Mouse (Mus musculus) layer of hippocampus, adult 18-20 months (tissue): ENCODE results near the gene Myh7. TPM values are rescaled to one million over a fixed set of nuclear protein-coding genes. Genes with fewer than 3 reads are reported as not detected.

Experiments
- DNase-seq, 2 experiments: peaks; one replicate each; pipeline ENCODE4 v3.0.0; 2022; ENCODE audit warnings: low spot score in 2 of 2
- total RNA-seq, 2 experiments: library from RNA; stranded (reverse); gene quantifications; 2 replicates each; pipeline ENCODE4 v1.2.3; 2021

Gene Myh7
- total RNA-seq, 2 experiments from 2014 or later, result 10.1 to 14.4 TPM

DNA sequence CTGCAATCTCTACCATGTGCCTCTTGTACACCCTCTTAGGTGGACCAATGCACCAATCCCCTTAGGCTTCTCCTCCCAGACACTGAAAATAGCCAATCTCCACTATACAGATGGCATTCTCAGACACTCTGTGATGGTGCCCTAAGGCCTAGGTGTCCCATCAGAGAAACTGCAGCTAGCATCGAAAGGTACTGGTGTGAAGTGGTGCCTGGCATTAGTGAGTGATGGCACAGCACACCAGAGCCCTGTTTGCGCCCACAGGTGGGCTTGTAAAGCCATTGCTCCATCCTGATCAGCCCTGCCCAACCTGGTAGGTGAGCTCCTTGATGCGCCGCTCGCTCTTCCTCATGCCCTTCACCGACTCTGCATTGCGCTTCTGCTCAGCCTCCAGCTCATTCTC is 50.5 kb downstream of the Myh7 start:
- no peak for DNase-seq

DNA sequence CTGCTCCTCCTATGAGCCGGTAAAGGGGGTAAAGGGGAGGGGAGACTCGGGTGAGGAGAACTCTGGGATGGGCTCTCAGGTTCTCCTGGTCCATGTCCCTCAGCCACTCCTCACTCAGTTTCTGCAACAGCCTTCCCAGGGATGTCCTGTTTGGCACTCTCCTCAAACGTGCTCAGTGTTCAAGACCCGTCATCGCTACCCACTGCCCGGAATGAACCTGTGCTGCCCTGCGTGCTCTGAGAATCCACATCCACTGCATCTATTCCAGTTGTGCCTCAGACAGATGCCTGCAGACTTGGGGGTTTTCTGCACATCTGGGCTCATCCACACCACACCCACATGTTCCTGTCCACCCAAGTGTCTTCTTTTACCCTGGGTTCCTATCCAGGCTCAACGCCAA is 51.9 kb downstream of the Myh7 start:
- DNase-seq, result no peak

- DNase-seq, result no peak
Observed at GRCm38 (mm10) chr14:54941024-54941978, 53.1 kb downstream of the Myh7 start.

GRCm38 (mm10) chr14:54940176-54940530 is 54.3 kb downstream of the Myh7 start:
- no peak for DNase-seq

DNA sequence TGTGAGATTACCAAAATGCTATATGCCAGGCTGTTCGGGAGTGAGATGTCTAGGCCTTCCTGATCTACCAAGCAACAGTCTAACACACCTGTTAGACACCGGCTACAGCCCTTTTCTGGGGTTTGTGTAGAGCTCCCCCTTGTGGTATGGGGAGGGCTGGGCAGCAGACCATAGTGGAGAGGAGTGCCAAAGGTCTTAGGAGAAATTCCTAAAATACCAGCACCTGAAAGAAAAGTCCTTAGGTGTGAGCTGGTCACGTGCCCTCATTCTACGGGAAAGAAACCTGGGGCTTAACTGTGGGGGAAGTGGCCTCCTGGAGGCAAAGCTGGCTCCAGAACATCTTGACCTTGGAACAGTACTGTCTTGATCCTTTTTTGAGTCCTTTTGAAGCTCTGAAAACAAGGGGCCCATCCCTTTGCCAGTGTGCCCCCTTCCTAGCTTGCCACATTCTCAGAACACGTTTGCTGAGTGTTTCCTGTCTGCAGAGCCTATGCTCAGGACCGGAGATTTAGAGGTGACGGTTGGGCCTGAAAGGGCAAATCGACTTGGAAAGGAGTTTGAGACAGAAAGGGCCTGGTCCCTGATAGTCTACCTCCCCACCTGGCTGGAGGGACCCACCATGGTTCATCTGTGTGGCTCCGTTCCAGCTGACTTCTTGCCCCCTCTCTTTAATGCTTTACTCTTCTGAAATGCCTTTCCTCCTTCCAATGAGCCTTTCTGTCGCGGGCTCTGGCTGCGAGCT is 54.8 kb downstream of the Myh7 start:
- DNase-seq, result peak; percentile 31 to 56

- no peak for DNase-seq
Observed at GRCm38 (mm10) chr14:54938431-54939219, 55.8 kb downstream of the Myh7 start.

DNA sequence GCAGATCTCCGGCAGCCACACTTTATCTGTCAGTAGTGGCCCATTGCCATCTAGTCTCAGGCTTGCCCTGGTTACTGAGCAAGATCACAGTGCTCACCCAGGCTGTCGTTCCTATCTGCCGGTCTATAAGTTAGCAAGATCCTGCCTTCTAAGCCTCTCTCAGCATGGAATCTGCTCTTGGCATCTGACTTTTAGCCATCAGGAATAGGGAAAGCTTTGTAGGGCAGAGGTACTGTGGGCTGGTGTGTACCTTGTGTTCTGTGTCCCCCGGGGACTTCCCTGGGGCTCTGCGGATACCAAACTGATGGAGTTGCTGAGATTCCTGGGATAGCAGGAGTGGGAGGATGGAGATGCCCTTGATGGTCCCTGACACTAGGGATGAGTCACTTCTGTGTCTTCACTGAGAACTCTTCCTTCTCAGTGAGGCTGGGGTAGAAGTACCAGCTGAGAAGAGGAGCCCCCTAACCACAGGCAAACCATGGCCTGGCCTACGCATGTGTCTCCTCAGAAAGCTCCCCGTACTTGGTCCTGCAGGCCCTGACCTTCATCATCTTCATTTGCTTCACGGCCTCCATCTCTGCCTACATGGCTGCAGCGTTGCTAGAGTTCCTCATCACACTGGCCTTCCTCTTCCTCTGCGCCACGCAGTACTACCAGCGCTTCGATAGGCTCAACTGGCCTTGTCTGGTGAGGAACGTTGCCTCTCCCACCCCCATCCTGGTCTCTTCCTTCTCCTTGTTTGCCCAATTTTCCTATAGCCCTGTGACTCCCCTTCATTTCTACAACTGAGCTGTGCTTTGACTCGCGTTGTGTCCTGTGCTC is 56.9 kb downstream of the Myh7 start:
- no peak for DNase-seq

DNA sequence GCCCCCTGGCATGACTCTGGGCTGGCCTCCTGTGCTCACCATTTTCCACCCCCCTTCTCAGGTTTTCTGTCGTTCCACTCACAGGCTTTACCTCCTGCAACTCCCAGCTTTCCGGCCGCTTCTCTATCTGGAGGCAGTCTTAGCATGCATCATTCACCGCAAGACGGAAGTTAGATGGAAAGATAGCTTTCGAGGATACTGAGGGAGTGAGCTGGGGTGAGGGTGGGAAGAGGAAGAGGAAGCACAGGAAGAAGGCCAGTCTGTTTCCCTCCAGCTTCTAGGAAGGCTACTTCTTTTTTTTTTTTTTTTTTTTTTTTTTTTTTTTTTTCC is 57.6 kb downstream of the Myh7 start:
- DNase-seq, result no peak

- peak; percentile 54 to 84 for DNase-seq
Observed at GRCm38 (mm10) chr14:54935904-54936830, 58.3 kb downstream of the Myh7 start, which contains the start of gene Cmtm5. TSS of gene Cmtm5 (plus strand) at chr14:54936261.

DNA sequence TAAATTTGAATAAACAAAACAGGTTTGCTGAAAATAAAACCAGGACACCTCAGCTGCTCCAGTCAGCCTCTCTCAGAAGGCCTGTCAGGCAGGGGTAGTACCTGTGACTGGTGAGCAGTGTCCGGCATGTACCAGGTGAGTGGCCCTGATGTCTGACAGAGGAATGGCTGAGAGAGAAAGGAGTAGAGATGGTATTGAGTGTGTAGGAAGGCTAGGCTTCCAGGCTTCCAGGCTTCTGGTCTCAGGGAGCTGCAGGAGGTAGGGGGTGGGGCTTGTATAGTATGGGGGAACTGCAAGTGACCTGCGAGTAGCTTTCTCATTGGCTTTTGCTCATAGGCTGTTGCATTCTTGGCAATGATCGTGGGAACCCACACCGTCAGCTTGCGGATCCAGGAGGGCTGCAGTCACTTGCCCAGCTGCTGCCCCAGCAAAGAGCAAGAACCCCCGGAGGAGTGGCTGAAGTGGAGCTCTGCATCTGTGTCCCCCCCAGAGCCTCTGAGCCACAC is 61.7 kb downstream of the Myh7 start, which contains the start of gene Il25:
TSS of gene Il25 (plus strand) at position 51 of the 506 bp plus-strand sequence.
- no peak for DNase-seq

DNA sequence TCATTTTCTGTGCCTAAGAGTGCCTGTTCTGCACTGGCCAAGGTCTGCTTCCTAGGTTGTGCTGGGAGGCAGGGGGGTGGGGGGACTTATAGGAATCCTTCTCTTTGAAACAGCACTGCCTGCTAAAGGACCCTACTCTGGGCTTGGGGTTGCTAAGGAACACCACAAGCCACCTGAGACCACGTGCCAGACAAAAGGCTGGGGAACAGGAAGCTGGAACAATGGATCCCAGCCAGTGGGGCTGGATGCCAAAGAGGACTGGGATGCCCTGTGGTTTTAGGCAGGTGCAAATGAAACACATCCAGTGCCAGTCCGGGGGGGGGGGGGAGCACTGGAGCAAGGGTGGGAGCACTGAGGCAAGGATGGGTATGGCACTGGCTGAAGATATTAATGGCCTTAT is 64.0 kb downstream of the Myh7 start:
- no peak for DNase-seq

DNA sequence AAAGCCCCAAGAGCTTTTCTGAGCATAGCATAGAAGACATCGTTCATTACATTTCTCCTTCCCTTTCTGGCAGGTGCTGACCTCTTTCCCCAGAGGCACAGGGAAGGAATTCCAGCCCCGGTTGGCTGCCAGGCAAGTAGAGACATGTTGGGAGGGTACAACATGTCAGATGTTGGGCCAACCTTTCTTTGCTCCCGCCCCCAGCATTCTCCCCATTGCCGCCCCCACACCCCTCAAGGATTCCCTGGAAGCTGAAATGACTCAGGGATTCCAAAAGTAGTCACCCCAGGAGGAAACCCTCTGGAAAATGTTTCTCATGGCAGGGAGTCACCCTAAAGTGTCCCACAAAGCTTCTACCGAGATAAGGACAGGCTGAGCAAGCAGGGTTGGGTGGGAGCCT is 64.6 kb downstream of the Myh7 start:
- DNase-seq, result no peak

- DNase-seq, result no peak
Observed at GRCm38 (mm10) chr14:54927296-54927695, 67.1 kb downstream of the Myh7 start.

- peak in 1 of 2 experiments; percentile 42 for DNase-seq
Observed at GRCm38 (mm10) chr14:54926401-54927158, 67.8 kb downstream of the Myh7 start.

DNA sequence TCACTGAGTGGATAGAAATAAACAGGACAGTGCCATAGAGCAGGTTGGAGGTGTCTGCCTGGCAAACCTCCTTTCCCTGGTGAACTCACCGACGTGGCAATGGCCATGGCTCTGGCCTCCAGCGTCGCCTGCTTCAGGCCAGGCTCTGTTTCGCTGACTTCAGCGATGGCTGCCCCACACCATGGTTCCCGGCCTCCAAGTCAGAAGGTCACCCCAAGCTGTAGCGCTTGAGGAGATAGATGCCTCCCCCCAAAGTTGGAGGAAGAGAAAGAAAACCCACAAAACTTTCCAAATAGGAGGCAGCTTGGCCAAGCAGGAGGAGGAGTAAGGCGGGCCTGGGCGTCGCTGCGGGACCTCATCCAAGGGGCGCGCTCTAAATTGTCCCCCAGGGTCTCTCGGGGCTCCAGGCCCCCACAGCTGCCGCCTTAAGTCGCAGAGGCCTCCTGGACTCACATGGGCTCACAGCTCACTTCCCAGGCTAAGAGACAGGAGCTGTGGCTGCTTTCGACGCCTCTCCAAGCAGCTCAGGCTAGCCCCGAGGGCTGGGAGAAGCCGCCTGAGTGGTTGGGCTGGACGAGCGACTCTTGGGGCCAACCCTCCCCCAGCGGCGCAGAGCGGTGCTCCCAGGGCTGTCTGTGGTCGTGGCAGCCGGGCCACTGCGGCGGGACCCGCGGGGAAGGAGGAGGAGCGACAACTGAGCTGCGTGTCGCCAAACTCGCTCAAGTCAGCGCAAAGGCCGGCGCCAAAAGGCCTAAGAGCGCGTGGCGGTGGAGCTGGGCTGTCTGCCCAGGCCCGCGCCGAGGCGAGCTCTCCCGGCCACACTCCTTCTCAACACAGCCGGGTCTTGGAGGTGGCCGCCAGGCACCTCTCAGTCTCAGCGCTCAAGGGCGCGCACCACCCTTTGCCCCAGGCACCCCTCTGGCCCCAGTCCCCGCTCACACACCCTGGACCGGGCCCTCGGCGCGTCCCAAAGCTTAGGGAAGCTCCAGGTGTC is 68.8 kb downstream of the Myh7 start, which contains the start of gene Efs:
TSS of gene Efs (minus strand) at position 778 of the 994 bp plus-strand sequence.
- peak in 1 of 2 experiments; percentile 31 for DNase-seq

DNA sequence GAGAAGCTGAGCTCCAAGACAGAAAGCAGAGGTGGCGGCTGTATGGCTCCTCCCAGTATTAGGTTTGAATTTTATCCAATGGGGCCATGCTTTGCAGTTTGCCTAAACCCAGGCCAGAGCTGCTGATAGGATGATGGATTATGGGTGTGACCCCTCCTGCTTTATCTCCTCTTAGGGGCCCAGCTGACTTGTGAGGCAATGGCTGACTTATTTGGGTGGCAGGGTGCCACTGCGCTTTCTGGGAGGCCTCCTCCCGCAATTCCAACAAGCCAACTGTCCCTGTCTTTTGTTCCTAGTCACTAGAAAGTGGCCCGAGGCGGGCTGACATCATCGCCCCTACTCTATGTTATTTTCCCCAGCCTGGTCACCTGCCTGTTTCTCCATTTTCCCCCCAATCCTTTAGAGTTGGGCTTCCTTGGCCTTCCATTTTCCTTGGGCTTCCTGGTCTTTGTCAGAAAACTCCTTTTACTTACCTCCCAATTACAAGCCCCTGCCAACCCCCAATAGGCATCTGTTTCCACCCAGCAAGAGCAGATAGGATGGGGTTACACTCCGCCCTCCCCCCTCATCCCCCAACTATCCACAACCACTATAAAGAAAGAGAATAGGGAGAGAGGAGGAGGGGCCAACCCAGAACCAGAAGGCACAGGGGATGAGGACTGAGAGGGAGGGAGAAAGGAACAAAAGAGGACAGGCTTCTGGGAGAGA is 69.6 kb downstream of the Myh7 start:
- DNase-seq, result no peak
